Mouse (Mus musculus): ENCODE data around the gene Dync1i1. TPM values are rescaled to one million over a fixed set of nuclear protein-coding genes. Genes with fewer than 3 reads are reported as not detected.

Gene Dync1i1
- polyA plus RNA-seq, 1 experiment, result not detected

- H3K36me3 ChIP-seq (ENCODE audit: control insufficient read depth), result no peaks in the 10 kb centered on the region
- H3K27me3 ChIP-seq (ENCODE audit: control insufficient read depth), result no peaks in the 10 kb centered on the region
- TF ChIP-seq TAL1 (IDR thresholded peaks at IDR 0.05; ENCODE audit: low read length) (no peak), GATA1 (IDR thresholded peaks at IDR 0.05; ENCODE audit: low read length) (no peak)
- H3K4me1 ChIP-seq (ENCODE audit: control insufficient read depth), result no peaks in the 10 kb centered on the region
- H3K9me3 ChIP-seq (ENCODE audit: control insufficient read depth, low read length), result no peaks in the 10 kb centered on the region
- H3K4me3 ChIP-seq (replicated peaks), result no peak overlapping the region
Observed at GRCm38 (mm10) chr6:5920670-5921069, 195.2 kb downstream of the Dync1i1 start.

- H3K4me1 ChIP-seq (ENCODE audit: control insufficient read depth), result no peaks in the 10 kb centered on the region
- H3K36me3 ChIP-seq (ENCODE audit: control insufficient read depth), result no peaks in the 10 kb centered on the region
- H3K9me3 ChIP-seq (ENCODE audit: control insufficient read depth, low read length), result no peaks in the 10 kb centered on the region
- no peak overlapping the region for H3K4me3 ChIP-seq (replicated peaks)
- no peak for TF ChIP-seq TAL1 (IDR thresholded peaks at IDR 0.05; ENCODE audit: low read length)
- no peak for TF ChIP-seq GATA1 (IDR thresholded peaks at IDR 0.05; ENCODE audit: low read length)
- no peaks in the 10 kb centered on the region for H3K27me3 ChIP-seq (ENCODE audit: control insufficient read depth)
Observed at GRCm38 (mm10) chr6:5922676-5923075, 197.2 kb downstream of the Dync1i1 start.

GRCm38 (mm10) chr6:5923148-5923547, 197.7 kb downstream of the Dync1i1 start:
- H3K4me3 ChIP-seq (replicated peaks), result no peak overlapping the region
- TF ChIP-seq TAL1 (IDR thresholded peaks at IDR 0.05; ENCODE audit: low read length) (no peak), GATA1 (IDR thresholded peaks at IDR 0.05; ENCODE audit: low read length) (no peak)

GRCm38 (mm10) chr6:5930140-5930539, 204.7 kb downstream of the Dync1i1 start:
- Histone ChIP-seq H3K9me3 (ENCODE audit: control insufficient read depth, low read length) (no peaks in the 10 kb centered on the region), H3K27me3 (ENCODE audit: control insufficient read depth) (no peaks in the 10 kb centered on the region), H3K4me3 (replicated peaks) (no peak overlapping the region), H3K36me3 (ENCODE audit: control insufficient read depth) (no peaks in the 10 kb centered on the region), H3K4me1 (ENCODE audit: control insufficient read depth) (no peaks in the 10 kb centered on the region)
- TF ChIP-seq TAL1 (IDR thresholded peaks at IDR 0.05; ENCODE audit: low read length) (no peak), GATA1 (IDR thresholded peaks at IDR 0.05; ENCODE audit: low read length) (no peak)

More at GRCm38 (mm10) chr6:5923148-5923547, 197.7 kb downstream of the Dync1i1 start:
- no peaks in the 10 kb centered on the region for H3K27me3 ChIP-seq (ENCODE audit: control insufficient read depth)
- no peaks in the 10 kb centered on the region for H3K4me1 ChIP-seq (ENCODE audit: control insufficient read depth)
- no peaks in the 10 kb centered on the region for H3K9me3 ChIP-seq (ENCODE audit: control insufficient read depth, low read length)
- H3K36me3 ChIP-seq (ENCODE audit: control insufficient read depth), result no peaks in the 10 kb centered on the region

GRCm38 (mm10) chr6:5935587-5936353, 210.3 kb downstream of the Dync1i1 start:
- TF ChIP-seq TAL1 (IDR thresholded peaks at IDR 0.05; ENCODE audit: low read length), result no peak
- TF ChIP-seq GATA1 (IDR thresholded peaks at IDR 0.05; ENCODE audit: low read length), result no peak
- Histone ChIP-seq H3K36me3 (ENCODE audit: control insufficient read depth) (no peaks in the 10 kb centered on the region), H3K9me3 (ENCODE audit: control insufficient read depth, low read length) (no peaks in the 10 kb centered on the region), H3K27me3 (ENCODE audit: control insufficient read depth) (no peaks in the 10 kb centered on the region), H3K4me1 (ENCODE audit: control insufficient read depth) (no peaks in the 10 kb centered on the region), H3K4me3 (replicated peaks) (no peak overlapping the region)

- H3K4me3 ChIP-seq (replicated peaks), result no peak overlapping the region
- H3K27me3 ChIP-seq (ENCODE audit: control insufficient read depth), result no peaks in the 10 kb centered on the region
- H3K4me1 ChIP-seq (ENCODE audit: control insufficient read depth), result no peaks in the 10 kb centered on the region
- TF ChIP-seq GATA1 (IDR thresholded peaks at IDR 0.05; ENCODE audit: low read length) (no peak), TAL1 (IDR thresholded peaks at IDR 0.05; ENCODE audit: low read length) (no peak)
- no peaks in the 10 kb centered on the region for H3K9me3 ChIP-seq (ENCODE audit: control insufficient read depth, low read length)
- H3K36me3 ChIP-seq (ENCODE audit: control insufficient read depth), result no peaks in the 10 kb centered on the region
Observed at GRCm38 (mm10) chr6:5949812-5950392, 224.5 kb downstream of the Dync1i1 start.

GRCm38 (mm10) chr6:5956316-5956913, 231.0 kb downstream of the Dync1i1 start:
- Histone ChIP-seq H3K36me3 (ENCODE audit: control insufficient read depth) (no peaks in the 10 kb centered on the region), H3K4me1 (ENCODE audit: control insufficient read depth) (no peaks in the 10 kb centered on the region), H3K27me3 (ENCODE audit: control insufficient read depth) (no peaks in the 10 kb centered on the region), H3K9me3 (ENCODE audit: control insufficient read depth, low read length) (no peaks in the 10 kb centered on the region), H3K4me3 (replicated peaks) (no peak overlapping the region)
- TF ChIP-seq GATA1 (IDR thresholded peaks at IDR 0.05; ENCODE audit: low read length) (no peak), TAL1 (IDR thresholded peaks at IDR 0.05; ENCODE audit: low read length) (no peak)

GRCm38 (mm10) chr6:5960728-5961127, 235.3 kb downstream of the Dync1i1 start:
- H3K36me3 ChIP-seq (ENCODE audit: control insufficient read depth), result no peaks in the 10 kb centered on the region
- TF ChIP-seq GATA1 (IDR thresholded peaks at IDR 0.05; ENCODE audit: low read length), result no peak
- no peak for TF ChIP-seq TAL1 (IDR thresholded peaks at IDR 0.05; ENCODE audit: low read length)
- H3K4me1 ChIP-seq (ENCODE audit: control insufficient read depth), result no peaks in the 10 kb centered on the region
- H3K27me3 ChIP-seq (ENCODE audit: control insufficient read depth), result no peaks in the 10 kb centered on the region
- no peak overlapping the region for H3K4me3 ChIP-seq (replicated peaks)
- H3K9me3 ChIP-seq (ENCODE audit: control insufficient read depth, low read length), result no peaks in the 10 kb centered on the region

- no peak overlapping the region for H3K4me3 ChIP-seq (replicated peaks)
Observed at GRCm38 (mm10) chr6:5961960-5962359, 236.5 kb downstream of the Dync1i1 start.

More at GRCm38 (mm10) chr6:5961960-5962359, 236.5 kb downstream of the Dync1i1 start:
- Histone ChIP-seq H3K9me3 (ENCODE audit: control insufficient read depth, low read length) (no peaks in the 10 kb centered on the region), H3K36me3 (ENCODE audit: control insufficient read depth) (no peaks in the 10 kb centered on the region), H3K27me3 (ENCODE audit: control insufficient read depth) (no peaks in the 10 kb centered on the region), H3K4me1 (ENCODE audit: control insufficient read depth) (no peaks in the 10 kb centered on the region)
- TF ChIP-seq TAL1 (IDR thresholded peaks at IDR 0.05; ENCODE audit: low read length) (no peak), GATA1 (IDR thresholded peaks at IDR 0.05; ENCODE audit: low read length) (no peak)
